Mouse (Mus musculus) myocyte (in vitro differentiated cells): ENCODE measurements around the gene Slit2. TPM values are rescaled to one million over a fixed set of nuclear protein-coding genes. Genes with fewer than 3 reads are reported as not detected.

Experiments
- H3K27me3 ChIP-seq: one replicate; pipeline ENCODE4 v1.6.1; 2011; ENCODE audit not compliant: control insufficient read depth, insufficient read depth, insufficient read length
- H3K36me3 ChIP-seq: one replicate; pipeline ENCODE4 v1.6.1; 2011; ENCODE audit not compliant: control insufficient read depth, insufficient read depth
- H3K4me2 ChIP-seq: one replicate; pipeline ENCODE4 v1.6.1; 2011; ENCODE audit warnings: low read depth, control low read depth
- H3K4me3 ChIP-seq: one replicate; pipeline ENCODE4 v1.5.1; 2011; ENCODE audit warnings: mild to moderate bottlenecking, control low read depth, moderate library complexity
- H3K79me2 ChIP-seq: one replicate; pipeline ENCODE4 v1.6.1; 2011; ENCODE audit not compliant: control insufficient read depth, insufficient read depth
- H3ac ChIP-seq: one replicate; pipeline ENCODE4 v1.6.1; 2011; ENCODE audit not compliant: control insufficient read depth, insufficient read length
- CEBPB ChIP-seq: IDR thresholded peaks from 2 replicates; pipeline ENCODE4 v1.6.1; 2011; ENCODE audit warnings: mild to moderate bottlenecking, moderate library complexity; ENCODE audit not compliant: poor library complexity, insufficient read depth, severe bottlenecking
- E2F4 ChIP-seq: IDR thresholded peaks from one replicate; pipeline ENCODE4 v1.6.1; 2011; ENCODE audit warnings: mild to moderate bottlenecking, control low read depth, moderate library complexity; ENCODE audit not compliant: insufficient read depth
- MAX ChIP-seq: IDR thresholded peaks from one replicate; pipeline ENCODE4 v1.6.1; 2011; ENCODE audit warnings: low read depth, mild to moderate bottlenecking, control low read depth
- MYOD1 ChIP-seq, 3 experiments: IDR thresholded peaks; one replicate each; pipeline ENCODE4 v1.6.1; 2011; ENCODE audit warnings: control low read depth in 2 of 3, low read depth in 2 of 3, mild to moderate bottlenecking in 2 of 3, moderate library complexity in 1 of 3; ENCODE audit not compliant: insufficient read length in 2 of 3, control insufficient read depth in 1 of 3
- MYOG ChIP-seq, 3 experiments: IDR thresholded peaks; one replicate each; pipeline ENCODE4 v1.6.1; 2011; ENCODE audit warnings: control low read depth in 2 of 3, low read depth in 2 of 3, mild to moderate bottlenecking in 2 of 3; ENCODE audit not compliant: insufficient read length in 2 of 3, control insufficient read depth in 1 of 3, insufficient read depth in 1 of 3
- POLR2A ChIP-seq: IDR thresholded peaks from one replicate; pipeline ENCODE4 v1.6.1; 2011; ENCODE audit warnings: low read depth, mild to moderate bottlenecking, control low read depth, moderate library complexity; ENCODE audit not compliant: insufficient read length
- POLR2AphosphoS2 ChIP-seq: IDR thresholded peaks from one replicate; pipeline ENCODE4 v1.6.1; 2011; ENCODE audit warnings: low read depth, control low read depth; ENCODE audit not compliant: insufficient read length
- REST ChIP-seq: IDR thresholded peaks from one replicate; pipeline ENCODE4 v1.6.1; 2011; ENCODE audit warnings: mild to moderate bottlenecking, control low read depth, moderate library complexity; ENCODE audit not compliant: insufficient read depth, insufficient read length
- SRF ChIP-seq: IDR thresholded peaks from one replicate; pipeline ENCODE4 v1.6.1; 2011; ENCODE audit warnings: low read depth; ENCODE audit not compliant: control insufficient read depth, insufficient read length
- TCF12 ChIP-seq: IDR thresholded peaks from one replicate; pipeline ENCODE4 v1.6.1; 2011; ENCODE audit warnings: mild to moderate bottlenecking, control low read depth; ENCODE audit not compliant: poor library complexity, insufficient read depth, severe bottlenecking
- TCF3 ChIP-seq: IDR thresholded peaks from one replicate; pipeline ENCODE4 v1.6.1; 2011; ENCODE audit warnings: low read depth, control low read depth; ENCODE audit not compliant: insufficient read length
- USF1 ChIP-seq: IDR thresholded peaks from one replicate; pipeline ENCODE4 v1.6.1; 2011; ENCODE audit warnings: low read depth, mild to moderate bottlenecking, control low read depth, moderate library complexity
- polyA plus RNA-seq: library from polyadenylated mRNA; unstranded; fragments of >200 nt; fragmentation: generic; extraction: Trizol; gene quantifications from one replicate; pipeline ENCODE4 v1.2.1, GENCODE M21; 2012; ENCODE audit warnings: missing spikeins

Gene Slit2
- polyA plus RNA-seq, 1 experiment: 4.8 TPM

- H3K4me2 ChIP-seq: no peak overlapping the region
- TF ChIP-seq TCF12 (no peak), MYOD1 (IDR thresholded peaks at IDR 0.05; ENCODE audit: control insufficient read depth in 1 of 3, insufficient read length in 2 of 3, low read depth in 2 of 3) (no peak), REST (no peak), TCF3 (no peak), SRF (no peak), POLR2AphosphoS2 (no peak), USF1 (no peak), POLR2A (no peak)
- no peaks in the 10 kb centered on the region for H3K36me3 ChIP-seq
- no peak overlapping the region for H3ac ChIP-seq
- no peak overlapping the region for H3K4me3 ChIP-seq
- H3K27me3 ChIP-seq: no peaks in the 10 kb centered on the region
- H3K79me2 ChIP-seq: no peaks in the 10 kb centered on the region
Observed at GRCm38 (mm10) chr5:48081223-48081881, 98.4 kb downstream of the Slit2 start.

- Histone ChIP-seq H3K27me3 (no peaks in the 10 kb centered on the region), H3ac (no peak overlapping the region), H3K36me3 (no peaks in the 10 kb centered on the region), H3K79me2 (no peaks in the 10 kb centered on the region), H3K4me2 (no peak overlapping the region), H3K4me3 (no peak overlapping the region)
- TF ChIP-seq SRF (no peak), TCF3 (no peak), TCF12 (no peak), MYOG (IDR thresholded peaks at IDR 0.05; ENCODE audit: control insufficient read depth in 1 of 3, insufficient read depth in 1 of 3, insufficient read length in 2 of 3, low read depth in 2 of 3) (no peak), E2F4 (no peak), POLR2AphosphoS2 (no peak), MYOD1 (IDR thresholded peaks at IDR 0.05; ENCODE audit: control insufficient read depth in 1 of 3, insufficient read length in 2 of 3, low read depth in 2 of 3) (no peak), MAX (no peak), USF1 (no peak), CEBPB (no peak), POLR2A (no peak), REST (no peak)
Observed at GRCm38 (mm10) chr5:48113400-48113799, 130.5 kb downstream of the Slit2 start.

- no peak overlapping the region for H3K4me3 ChIP-seq
- no peaks in the 10 kb centered on the region for H3K27me3 ChIP-seq
- no peak overlapping the region for H3ac ChIP-seq
- H3K36me3 ChIP-seq: no peaks in the 10 kb centered on the region
- no peak overlapping the region for H3K4me2 ChIP-seq
- H3K79me2 ChIP-seq: no peaks in the 10 kb centered on the region
- TF ChIP-seq TCF3 (no peak), MYOD1 (IDR thresholded peaks at IDR 0.05; ENCODE audit: control insufficient read depth in 1 of 3, insufficient read length in 2 of 3, low read depth in 2 of 3) (no peak), MAX (no peak), TCF12 (no peak), E2F4 (no peak), POLR2AphosphoS2 (no peak), SRF (no peak), CEBPB (no peak), MYOG (IDR thresholded peaks at IDR 0.05; ENCODE audit: control insufficient read depth in 1 of 3, insufficient read depth in 1 of 3, insufficient read length in 2 of 3, low read depth in 2 of 3) (no peak), USF1 (no peak), REST (no peak), POLR2A (no peak)
Observed at GRCm38 (mm10) chr5:48114969-48115537, 132.1 kb downstream of the Slit2 start.

DNA sequence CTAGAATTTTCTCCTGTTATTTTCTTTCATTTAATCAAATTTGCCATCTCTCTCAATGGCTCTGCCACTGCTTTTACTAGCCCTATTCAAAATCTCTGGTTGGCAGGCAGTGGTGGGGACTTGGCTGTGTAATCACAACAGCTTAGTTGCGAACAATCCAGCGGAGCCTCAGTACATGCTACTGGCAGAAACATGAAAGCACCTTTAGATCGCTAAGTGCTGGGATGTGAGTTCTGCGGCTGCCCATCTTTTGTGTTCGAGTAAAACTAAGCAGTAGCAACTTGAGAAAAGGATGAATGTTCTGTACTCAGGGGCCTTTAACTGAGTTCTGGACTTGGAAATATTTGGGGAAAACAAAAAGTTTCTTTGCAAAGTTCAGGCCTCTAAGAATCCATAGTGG, 139.7 kb downstream of the Slit2 start:
- Histone ChIP-seq H3ac (no peak overlapping the region), H3K4me2 (no peak overlapping the region), H3K27me3 (no peaks in the 10 kb centered on the region), H3K4me3 (no peak overlapping the region), H3K79me2 (no peaks in the 10 kb centered on the region), H3K36me3 (no peaks in the 10 kb centered on the region)
- no peak for TF ChIP-seq MYOG (IDR thresholded peaks at IDR 0.05; ENCODE audit: control insufficient read depth in 1 of 3, insufficient read depth in 1 of 3, insufficient read length in 2 of 3, low read depth in 2 of 3)

DNA sequence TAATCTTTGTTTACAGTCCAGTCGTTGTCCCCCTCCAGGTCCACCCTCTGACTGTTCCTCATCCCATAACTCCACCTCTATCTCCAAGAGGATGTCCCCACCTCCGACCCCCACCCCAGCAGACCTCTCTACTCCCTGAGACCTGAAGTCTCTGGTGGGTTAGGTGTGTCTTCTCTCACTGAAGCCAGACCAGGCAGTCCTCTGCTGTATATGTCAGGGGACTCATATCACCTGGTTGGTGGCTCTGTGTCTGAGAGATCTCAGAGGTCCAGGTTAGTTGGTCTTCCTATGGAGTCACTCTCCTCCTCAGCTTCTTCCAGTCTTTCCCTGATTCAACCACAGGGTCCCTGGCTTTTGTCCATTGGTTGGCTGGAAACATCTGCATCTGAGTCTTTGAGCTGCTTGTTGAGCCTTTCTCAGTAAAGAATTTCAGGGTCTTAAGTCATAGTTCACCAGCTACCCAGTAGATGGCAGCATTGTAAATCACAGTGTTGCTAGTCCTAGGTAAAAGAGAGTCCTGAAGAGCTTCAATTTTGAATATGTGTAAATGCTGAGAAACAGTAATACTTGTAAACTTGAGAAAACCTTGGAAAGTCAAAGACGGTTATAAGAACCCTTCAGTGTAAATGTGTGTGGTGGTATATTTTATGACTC, 143.0 kb downstream of the Slit2 start:
- H3K27me3 ChIP-seq: no peaks in the 10 kb centered on the region
- TF ChIP-seq POLR2A (no peak), POLR2AphosphoS2 (no peak)
- no peaks in the 10 kb centered on the region for H3K36me3 ChIP-seq
- H3K4me3 ChIP-seq: no peak overlapping the region
- H3K79me2 ChIP-seq: no peaks in the 10 kb centered on the region
- H3ac ChIP-seq: no peak overlapping the region
- no peak overlapping the region for H3K4me2 ChIP-seq
